Mouse (Mus musculus): ENCODE data around the gene Pkd1l1.

GRCm38 (mm10) chr11:8807009-8807408, 166.1 kb downstream of the Pkd1l1 start:
- TF ChIP-seq POLR2A (IDR thresholded peaks at IDR 0.05; ENCODE audit: insufficient read length, low read depth) (no peak), USF1 (IDR thresholded peaks at IDR 0.05; ENCODE audit: low read depth) (no peak)

Data from myocyte (in vitro differentiated cells).